Mouse (Mus musculus): ENCODE data around the gene Pex14. TPM values are rescaled to one million over a fixed set of nuclear protein-coding genes. Genes with fewer than 3 reads are reported as not detected.

The Pex14 gene
- total RNA-seq, 2 experiments from 2014 or later: 22.8 to 24.0 TPM

DNA sequence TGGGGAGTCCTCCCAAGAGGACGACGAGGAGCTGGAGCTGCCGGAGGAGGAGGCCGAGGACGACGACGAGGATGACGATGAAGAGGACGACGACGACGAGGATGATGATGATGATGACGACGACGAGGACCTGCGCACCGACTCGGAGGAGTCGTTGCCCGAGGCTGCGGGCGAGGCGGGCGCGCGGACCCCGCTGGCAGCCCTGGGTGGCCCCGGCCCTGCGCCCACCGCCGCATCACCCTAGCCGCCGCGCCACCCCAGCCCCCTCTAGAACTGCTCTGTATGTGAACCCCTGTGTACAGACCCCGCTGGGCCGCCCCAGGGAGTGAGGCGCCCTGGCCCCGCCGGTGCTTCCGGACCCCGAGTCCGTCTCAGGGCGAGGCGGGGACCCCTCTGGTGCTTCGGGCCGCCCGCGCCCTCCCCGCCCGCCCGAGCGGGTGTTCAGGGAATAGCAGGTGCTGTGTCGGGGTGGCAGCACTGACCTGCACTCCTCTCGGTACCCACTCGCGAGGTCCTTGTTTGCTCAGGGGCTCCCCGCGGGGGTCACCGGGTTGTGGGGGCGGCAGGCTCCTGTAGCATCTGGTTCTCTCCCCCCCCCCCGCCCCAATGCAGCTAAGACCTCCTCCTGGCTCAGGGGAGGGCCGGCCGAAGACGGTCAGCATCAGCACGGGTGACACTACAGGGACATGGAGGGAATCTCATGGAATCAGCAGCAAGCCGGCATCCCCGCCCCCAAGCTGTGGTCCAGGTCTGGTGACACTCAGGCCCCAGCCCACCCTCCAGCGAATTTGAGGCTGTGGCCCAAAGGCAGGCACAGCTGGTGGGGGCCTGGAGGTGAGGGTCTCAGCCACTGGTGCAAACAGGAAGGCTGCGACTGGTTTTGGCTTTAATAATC lies 147.1 kb downstream of the Pex14 start:
- no peak for DNase-seq (ENCODE audit: low spot score)

DNA sequence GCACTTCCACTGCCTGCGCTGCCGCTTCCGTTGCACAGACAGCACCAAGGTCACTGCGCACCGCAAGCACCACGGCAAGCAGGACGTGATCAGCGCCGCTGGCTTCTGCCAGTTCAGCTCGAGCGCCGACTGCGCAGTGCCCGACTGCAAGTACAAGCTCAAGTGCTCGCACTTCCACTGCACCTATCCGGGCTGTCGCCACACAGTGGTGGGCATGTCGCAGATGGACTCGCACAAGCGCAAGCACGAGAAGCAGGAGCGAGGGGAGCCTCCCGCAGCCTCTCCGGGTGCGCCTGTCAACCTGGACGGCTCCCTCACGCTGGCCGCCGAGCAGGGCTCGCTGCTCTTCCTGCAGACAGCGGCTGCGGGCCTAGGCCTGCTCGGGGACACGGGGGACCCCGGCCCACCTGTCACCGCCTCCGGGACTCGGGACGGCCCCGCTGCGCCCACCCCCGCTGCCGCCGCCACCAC lies 147.8 kb downstream of the Pex14 start:
- DNase-seq (ENCODE audit: low spot score): no peak

DNA sequence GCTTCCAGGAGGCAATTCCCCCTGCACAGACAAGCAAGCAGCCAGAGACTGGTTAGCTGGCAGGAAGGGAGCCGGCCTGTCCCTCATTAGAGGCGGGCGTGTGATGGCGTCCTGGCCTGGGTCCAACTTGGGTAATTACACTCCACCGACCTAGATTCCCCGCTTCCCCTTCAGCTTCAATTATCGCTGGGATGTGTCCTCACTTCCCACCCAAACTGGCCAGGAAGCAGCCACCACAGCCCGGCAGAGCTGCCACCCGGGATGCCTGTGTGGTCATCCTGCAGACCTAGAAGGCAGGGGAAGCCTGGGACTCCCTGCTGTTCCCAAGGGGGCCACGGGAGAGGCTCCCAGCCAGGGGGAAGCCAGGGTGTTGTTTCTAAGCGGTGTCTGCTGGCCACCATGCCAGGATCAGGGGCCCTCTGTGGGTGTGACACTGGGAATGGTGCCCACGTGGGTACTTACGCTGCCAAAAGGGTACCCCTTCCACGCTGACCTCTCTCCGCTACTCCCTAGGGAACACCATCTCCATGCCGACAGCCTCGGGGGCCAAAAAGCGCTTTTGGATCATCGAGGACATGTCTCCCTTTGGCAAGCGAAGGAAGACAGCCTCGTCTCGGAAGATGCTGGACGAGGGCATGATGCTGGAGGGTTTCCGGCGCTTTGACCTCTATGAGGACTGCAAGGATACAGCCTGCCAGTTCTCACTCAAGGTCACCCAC lies 148.6 kb downstream of the Pex14 start:
- peak; percentile 76 for DNase-seq (ENCODE audit: low spot score)

DNA sequence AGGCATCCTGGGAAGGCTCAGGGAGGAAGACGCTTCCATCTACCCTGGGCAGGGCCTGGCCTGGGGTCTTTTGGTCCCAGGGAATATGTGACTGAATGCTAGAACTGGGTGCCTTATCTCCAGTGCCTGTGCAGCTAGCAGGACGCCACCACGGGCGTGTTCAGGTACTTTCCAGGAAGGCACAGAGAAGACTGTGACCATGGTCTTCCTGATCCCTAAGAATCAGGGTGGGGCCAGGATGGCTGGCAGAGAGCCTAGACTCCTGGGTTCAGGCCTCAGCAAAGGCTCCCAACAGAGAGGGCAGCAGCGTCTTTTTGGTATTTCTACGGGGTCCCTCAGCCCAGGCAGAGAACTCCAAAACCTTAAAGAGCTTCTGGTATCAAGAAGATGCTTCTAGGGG lies 149.2 kb downstream of the Pex14 start:
- no peak for DNase-seq (ENCODE audit: low spot score)

DNA sequence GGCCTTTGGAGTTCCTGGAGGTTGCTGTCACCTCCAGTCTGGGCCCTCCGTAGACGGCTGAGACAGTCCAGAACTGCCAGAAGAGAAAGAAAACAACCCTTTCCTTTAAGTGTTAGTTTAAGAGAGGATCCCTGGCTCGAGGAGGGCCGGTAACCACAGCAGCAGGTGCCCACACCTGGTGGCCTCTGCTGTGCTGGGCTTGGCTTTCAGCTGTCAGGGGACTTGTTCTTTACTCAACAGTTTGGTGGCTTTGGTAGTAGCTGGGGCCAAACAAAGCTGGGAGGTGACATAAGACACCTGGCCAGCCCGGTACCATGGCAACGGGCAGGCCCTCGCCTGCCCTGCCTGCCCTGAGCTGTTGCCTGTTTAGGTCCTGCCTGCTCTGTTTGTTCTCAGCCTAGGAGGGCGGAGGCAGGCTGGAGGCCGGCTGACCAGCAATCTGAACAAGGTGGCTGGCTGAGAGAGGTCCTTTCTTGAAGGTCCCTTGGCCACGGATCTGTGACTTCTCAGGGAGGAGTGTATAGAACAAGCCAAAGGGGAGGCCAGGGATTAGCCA lies 151.8 kb downstream of the Pex14 start:
- no peak for DNase-seq (ENCODE audit: low spot score)

DNA sequence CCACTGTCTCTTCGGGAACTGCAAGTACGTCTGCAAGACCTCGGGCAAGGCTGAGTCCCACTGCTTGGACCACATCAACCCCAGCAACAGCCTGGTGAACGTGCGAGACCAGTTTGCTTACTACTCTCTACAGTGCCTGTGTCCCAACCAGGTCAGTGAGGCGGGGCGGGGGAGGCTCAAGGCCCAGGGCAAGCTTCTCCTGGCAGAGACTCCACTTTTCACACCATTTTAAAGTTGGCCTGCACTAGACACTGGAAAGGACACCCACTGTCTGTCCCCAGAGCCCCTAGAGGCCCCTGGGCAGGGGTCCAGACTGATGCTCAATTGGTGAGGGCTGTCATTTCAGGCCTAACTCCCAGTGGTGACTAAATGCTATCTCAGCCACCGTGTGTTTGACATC lies 153.6 kb downstream of the Pex14 start:
- DNase-seq (ENCODE audit: low spot score): peak; percentile 68

DNA sequence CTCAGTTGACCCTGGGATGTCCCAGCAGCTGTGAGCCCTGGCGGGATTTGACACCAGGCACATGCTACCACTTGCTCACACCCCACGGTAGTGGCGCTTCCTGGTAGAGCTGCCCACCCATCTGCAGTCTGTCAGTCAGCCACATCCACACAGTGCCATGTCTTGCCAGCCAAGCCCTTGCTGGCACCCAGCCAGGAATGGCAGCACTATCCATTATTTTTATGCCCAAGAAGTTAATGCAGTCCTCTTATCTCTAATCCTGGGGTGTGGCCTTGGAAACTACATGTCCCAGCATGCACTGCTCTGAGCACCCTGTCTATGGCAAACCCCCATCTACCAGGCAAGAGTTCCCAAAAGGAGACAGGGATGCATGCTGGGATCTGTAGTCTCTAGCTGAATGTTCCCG lies 154.2 kb downstream of the Pex14 start:
- DNase-seq (ENCODE audit: low spot score): peak; percentile 39

DNA sequence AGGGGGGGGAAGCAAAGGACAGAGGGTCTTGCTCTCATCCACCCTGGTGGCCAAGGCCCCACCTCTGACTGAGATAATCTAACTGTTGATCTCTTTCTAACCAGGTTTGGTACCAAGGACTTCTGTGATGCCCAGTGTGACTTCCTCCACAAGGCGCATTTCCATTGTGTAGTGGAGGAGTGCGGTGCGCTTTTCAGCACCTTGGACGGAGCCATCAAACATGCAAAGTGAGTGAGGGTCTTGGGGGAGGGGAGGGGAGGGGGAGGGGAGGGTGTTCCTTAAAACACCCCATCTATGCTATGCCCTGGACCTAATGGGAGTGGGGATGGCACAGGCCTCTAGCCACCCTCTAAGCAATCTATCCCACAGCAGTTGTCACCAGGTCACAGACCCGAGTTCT lies 156.6 kb downstream of the Pex14 start:
- no peak for DNase-seq (ENCODE audit: low spot score)

DNA sequence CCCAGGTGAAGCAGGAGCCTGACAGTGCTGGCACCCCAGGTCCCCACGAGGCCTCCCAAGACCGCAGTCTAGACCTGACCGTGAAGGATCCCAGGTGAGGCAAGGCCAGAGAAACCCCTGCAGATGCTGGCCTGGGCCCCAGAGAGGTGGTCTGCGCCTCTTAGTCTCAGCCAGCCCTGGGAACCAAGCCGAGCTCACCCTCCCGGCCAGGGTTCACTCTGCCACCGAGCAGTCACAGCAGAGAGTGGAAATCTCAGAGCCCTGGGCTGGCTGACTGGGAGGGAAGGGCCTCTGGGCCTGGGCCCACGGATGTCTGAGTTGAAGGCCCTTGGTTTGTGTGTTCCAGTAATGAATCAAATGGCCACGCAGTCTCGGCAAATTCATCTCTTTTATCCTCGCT lies 158.4 kb downstream of the Pex14 start:
- DNase-seq (ENCODE audit: low spot score): no peak

DNA sequence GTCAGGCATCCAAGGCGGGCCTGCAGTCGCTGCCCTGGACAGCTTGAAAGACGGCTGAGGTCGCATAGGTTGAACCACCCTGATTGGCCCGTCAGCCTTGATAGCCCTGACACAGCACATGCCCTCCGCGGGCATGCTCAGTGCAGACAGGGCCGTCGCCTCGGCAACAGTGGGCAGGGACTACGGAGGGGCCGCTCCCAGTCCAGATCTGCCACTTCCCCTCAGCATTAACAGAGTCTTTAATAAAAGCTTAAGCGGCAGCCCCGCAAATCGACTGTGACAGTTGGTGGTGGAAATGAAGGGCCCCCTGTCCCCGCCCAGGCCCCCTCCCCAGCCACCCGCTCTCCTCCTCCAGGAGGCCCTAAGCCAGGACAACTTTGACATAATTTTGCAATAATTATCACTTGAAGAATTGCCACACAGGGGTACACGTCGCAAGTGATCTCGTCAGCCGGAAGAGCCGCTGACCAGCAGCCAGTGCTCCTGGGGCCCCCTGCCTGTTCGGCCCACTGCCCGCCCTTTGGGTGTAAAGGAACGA lies 158.9 kb downstream of the Pex14 start:
- peak; percentile 40 for DNase-seq (ENCODE audit: low spot score)

DNA sequence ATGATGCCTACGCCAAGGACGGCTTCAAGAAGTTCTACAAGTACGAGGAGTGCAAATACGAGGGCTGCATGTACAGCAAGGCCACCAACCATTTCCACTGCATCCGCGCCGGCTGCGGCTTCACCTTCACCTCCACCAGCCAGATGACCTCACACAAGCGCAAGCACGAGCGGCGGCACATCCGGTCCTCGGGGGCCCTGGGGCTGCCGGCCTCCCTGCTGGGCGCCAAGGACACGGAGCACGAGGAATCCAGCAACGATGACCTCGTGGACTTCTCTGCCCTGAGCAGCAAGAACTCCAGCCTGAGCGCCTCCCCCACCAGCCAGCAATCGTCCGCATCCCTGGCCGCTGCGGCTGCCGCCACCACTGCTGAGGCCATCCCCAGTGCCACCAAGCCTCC lies 161.1 kb downstream of the Pex14 start:
- DNase-seq (ENCODE audit: low spot score): no peak

DNA sequence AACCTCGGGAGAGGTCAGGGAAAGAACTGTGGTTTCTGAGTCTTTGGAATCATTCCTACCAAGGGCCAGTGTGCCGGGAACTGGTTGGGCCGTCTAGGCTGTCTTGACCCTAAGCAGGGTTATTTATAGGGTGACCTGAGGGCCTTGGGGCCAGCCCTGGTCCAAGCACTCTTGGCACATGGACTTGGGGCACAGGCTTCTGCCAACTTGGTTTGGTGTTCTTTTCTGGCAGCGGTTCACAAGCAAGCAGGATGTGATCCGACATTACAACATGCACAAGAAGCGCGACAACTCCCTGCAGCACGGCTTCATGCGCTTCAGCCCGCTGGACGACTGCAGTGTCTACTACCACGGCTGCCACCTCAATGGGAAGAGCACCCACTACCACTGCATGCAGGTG lies 162.9 kb downstream of the Pex14 start:
- DNase-seq (ENCODE audit: low spot score): peak; percentile 89

DNA sequence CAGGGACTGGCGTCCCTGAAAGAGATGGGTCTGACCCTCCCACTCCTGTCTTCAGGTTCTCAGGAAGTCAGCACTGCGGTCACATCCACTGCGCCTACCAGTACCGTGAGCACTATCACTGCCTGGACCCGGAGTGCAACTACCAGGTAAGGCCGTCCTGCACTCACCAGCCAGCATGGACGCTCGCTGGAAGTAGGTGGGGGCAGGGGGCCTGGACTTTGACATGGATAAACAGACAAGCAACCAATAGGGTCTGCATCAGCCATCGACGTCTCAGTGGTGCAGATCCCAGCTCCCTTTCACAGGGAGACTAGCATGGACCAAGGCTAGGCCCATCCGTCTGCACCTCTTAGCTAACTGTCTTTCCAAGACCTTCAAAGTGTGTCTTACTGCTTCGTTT lies 163.6 kb downstream of the Pex14 start:
- no peak for DNase-seq (ENCODE audit: low spot score)

DNA sequence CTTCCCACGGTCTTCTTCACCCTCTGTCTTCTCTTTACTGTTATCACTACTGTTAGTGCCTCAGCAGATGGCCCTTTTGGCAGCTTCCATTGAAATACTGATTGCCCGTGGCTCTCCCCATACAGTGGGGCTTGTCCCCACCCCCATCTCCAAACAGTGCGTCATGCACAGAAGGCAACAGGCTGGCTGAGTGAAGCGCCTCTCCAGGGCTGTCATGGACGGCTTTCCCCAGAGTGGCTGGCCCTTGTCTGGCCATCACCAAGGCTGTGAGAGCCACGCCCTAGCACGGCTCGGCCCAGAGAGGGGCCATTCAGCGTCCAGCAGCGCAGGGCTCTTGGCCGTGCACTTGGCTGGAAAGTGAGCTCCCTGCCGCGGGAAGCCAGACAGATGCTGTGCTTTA lies 164.5 kb downstream of the Pex14 start:
- peak; percentile 30 for DNase-seq (ENCODE audit: low spot score)

DNA sequence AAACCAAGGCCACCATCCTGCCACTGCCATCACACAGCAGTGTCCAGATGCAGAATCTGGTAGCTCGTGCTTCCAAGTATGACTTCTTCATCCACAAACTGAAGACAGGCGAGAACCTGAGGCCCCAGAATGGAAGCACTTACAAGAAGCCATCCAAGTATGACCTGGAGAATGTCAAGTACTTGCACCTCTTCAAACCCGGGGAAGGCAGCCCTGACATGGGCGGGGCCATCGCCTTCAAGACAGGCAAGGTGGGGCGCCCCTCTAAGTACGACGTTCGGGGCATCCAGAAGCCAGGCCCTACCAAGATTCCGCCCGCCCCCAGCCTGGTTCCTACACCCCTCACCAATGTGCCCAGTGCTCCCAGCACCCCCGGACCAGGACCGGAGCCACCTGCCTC lies 166.6 kb downstream of the Pex14 start:
- DNase-seq (ENCODE audit: low spot score): no peak

DNA sequence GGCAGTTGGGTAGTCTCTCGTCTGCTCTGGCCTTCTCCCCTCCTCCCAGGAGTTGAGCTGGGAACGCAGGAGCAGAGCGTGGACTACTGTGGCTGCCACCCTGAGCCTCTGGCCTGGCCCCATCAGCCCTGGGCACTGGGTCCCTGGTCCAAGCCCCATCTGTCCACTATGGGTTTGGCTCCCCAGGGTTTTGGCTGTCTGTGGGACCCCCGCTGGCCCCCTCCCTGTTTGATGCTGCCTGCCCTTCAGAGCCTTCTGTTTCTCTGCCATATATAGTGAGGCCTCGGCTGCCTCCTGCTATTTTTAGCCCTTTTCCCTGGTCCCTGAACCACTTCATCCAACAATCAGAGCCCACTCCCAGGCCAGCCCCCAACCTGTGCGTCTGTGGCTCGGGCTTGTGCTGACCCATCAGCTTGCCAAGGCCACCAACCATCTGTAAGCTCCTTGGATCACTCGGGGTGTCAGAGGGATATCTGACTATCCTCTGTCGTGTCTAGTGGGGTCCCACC lies 168.9 kb downstream of the Pex14 start:
- DNase-seq (ENCODE audit: low spot score): no peak

DNA sequence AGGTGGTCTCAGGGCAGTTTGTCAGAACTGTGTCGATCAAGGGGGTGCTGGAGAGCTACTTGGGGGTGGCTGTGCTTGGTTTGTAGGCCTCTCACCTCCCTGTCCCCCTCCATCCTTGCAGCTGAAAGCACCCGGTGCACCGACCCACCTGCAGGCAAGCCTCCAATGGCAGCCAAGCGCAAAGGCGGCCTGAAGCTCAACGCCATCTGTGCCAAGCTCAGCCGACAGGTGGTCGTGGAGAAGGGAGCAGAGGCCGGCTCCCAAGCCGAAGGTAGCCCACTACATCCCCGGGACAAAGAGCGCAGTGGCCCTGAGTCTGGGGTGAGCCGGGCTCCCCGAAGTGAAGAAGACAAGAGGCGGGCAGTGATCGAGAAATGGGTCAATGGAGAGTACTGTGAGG lies 170.8 kb downstream of the Pex14 start:
- DNase-seq (ENCODE audit: low spot score): no peak

DNA sequence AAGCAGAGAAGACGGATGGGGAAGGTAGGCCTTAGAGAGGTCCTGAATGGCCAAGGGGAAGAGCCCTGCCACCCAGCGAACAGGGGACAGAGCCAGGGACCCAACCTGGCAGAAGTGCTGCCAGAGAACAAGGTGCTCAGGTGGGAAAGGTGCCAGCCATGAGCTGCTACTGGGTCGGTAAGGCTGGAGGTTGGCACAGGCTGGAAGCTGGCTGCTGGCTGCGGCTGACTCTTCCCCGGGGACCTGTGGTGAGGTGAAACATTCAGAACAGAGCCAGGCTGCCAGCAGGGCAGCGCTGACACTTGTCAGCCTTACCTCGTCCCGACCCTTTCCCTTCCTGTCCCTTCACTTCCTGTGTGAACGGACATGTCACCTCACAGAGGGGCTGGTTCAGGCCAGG lies 171.4 kb downstream of the Pex14 start:
- DNase-seq (ENCODE audit: low spot score): peak; percentile 32

DNA sequence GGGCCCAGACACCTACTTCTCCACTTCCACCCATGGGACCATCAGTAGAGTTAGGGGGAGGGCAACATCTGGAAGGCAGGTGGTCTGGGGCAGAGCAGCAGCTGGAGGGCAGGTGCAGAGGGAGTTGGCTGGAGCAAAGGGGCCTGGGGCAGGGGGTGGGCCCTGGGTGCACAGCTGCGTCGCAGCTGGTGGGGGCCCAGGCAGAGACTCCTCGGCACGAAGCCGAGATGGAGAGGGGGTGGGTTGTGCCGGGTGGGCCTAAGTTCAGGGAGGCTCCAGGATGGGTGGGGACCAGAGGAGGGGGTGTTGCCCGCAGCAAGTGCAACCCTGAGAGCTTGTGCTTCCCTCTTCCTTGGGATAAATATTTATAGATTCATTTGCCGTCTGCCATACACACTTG lies 173.2 kb downstream of the Pex14 start:
- DNase-seq (ENCODE audit: low spot score): no peak

DNA sequence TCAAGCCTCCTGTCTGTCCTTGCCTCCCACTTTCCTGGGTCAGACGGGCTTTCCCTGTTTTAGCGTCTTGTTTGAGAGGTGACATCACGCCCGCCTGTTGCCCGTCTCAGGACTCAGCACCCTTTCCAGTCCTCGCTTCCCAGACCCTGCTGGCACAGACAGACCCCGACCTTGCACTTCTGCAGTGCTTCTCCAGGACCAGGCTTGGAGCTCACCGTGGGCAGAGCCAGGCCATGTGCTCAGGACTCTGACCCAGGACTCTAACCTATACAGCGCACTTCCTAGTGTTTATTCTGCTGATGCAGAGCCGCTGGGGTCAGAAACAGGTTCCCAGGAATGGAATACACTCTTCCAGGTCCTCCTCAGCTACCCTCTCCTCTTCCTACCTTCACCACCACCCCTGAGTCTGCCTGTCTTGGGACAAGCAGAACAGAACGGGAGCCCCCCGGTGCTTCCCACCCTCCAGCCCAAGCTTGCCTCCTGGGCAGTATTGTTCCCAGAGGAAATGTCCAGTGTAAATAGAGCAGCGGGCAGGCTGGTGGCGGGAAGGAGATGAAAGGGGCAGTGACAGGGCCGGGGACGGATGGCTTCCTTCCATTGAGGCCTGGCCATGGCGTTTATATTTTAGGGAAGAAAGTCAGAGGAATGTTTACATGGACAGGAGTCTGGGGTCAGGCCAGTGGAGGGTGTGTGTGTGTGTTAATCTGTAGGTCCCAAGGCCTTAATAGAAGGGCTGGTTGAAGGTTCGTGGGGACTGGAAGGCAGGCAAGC lies 173.9 kb downstream of the Pex14 start:
- DNase-seq (ENCODE audit: low spot score): no peak

DNA sequence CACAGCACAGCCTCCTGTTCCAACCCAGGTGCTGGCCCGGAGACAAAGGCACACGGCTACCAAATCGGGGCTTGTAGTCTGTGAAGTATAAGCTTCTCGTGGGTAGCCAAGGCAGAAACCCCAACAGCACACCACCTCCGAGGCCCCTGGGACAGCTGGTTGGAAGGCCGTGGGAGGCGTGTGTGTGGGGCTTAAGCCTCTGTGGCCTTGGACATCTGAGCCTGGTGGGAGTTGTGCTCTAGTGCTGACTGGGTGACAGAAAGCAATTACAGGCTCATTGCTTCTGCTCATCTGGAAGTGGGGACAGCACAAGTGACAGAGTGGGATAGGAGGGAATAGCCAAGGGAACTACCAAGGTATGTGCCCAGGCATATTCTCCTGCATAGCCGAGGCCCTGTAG lies 175.7 kb downstream of the Pex14 start:
- DNase-seq (ENCODE audit: low spot score): no peak

Measured in gastrocnemius, adult 18-20 months (tissue).